Comparison of ENCODE assay signal across 8 mouse cellular contexts in genomic region chr9:28261078-28261753, GRCm38 (mm10).
A peak's percentile ranks its signal among the peaks of the same experiment; 100 is the strongest.
DNase-seq lines count a peak whose midpoint lies in the region; ATAC-seq lines count a peak whose summit lies in the region.

No protein-coding gene starts in this region.

- no peak overlapping the region for H3K27ac ChIP-seq in embryonic facial prominence, embryonic 11.5 days (replicated peaks; ENCODE audit: low read depth, low read length)
- no peak overlapping the region for H3K27ac ChIP-seq in limb, embryonic 13.5 days

- no peak overlapping the region for H3K9ac ChIP-seq in embryonic facial prominence, embryonic 11.5 days (replicated peaks; ENCODE audit: low read length)
- no peak overlapping the region for H3K9ac ChIP-seq in limb, embryonic 13.5 days

- no peaks in the 10 kb centered on the region for H3K27me3 ChIP-seq in embryonic facial prominence, embryonic 11.5 days (ENCODE audit: control insufficient read depth, insufficient read depth, low read length)
- peaks cover 38% of the 10 kb centered on the region for H3K27me3 ChIP-seq in limb, embryonic 13.5 days

- peak; percentile 76 for ATAC-seq in embryonic facial prominence, embryonic 11.5 days (replicated peaks; ENCODE audit: insufficient number of reproducible peaks, low FRiP score, low TSS enrichment, low read depth)
- peak; percentile 54 for ATAC-seq in limb, embryonic 13.5 days (ENCODE audit: low FRiP score, low read depth)

- no peak overlapping the region for H3K4me3 ChIP-seq in embryonic facial prominence, embryonic 11.5 days (ENCODE audit: low read depth, low read length)
- H3K4me3 ChIP-seq in limb, embryonic 13.5 days: no peak overlapping the region

- H3K9me3 ChIP-seq in embryonic facial prominence, embryonic 11.5 days (replicated peaks; ENCODE audit: control insufficient read depth, low read length): no peaks in the 10 kb centered on the region
- no peaks in the 10 kb centered on the region for H3K9me3 ChIP-seq in limb, embryonic 13.5 days

- no peaks in the 10 kb centered on the region for H3K4me1 ChIP-seq in embryonic facial prominence, embryonic 11.5 days (ENCODE audit: control insufficient read depth, insufficient read depth, low read length)
- no peaks in the 10 kb centered on the region for H3K4me1 ChIP-seq in limb, embryonic 13.5 days

- no peak overlapping the region for H3K4me2 ChIP-seq in embryonic facial prominence, embryonic 11.5 days (ENCODE audit: low read depth, low read length)
- H3K4me2 ChIP-seq in limb, embryonic 13.5 days (replicated peaks): no peak overlapping the region

- no peaks in the 10 kb centered on the region for H3K36me3 ChIP-seq in embryonic facial prominence, embryonic 11.5 days (replicated peaks; ENCODE audit: control insufficient read depth, insufficient read depth, low read depth, low read length)
- no peaks in the 10 kb centered on the region for H3K36me3 ChIP-seq in limb, embryonic 13.5 days

- peak; percentile 23 to 25 for DNase-seq in B cell, adult 2 months
- peak; percentile 64 for DNase-seq in adrenal gland, postnatal 25 days
- peak; percentile 85 for DNase-seq in embryonic facial prominence, embryonic 11.5 days (ENCODE audit: low spot score)
- peak; percentile 41 to 82 for DNase-seq in heart, adult 18-20 months
- peak; percentile 51 for DNase-seq in kidney, adult 9 months
- DNase-seq in neural tube, embryonic 10.5 days (ENCODE audit: extremely low spot score, low spot score): peak; percentile 80
- DNase-seq in testis, postnatal 14 days (ENCODE audit: low spot score): peak; percentile 46

- 17% methylated on average over 7 of the region's 7 CpGs for WGBS in embryonic facial prominence, embryonic 11.5 days
- 21% methylated on average over 7 of the region's 7 CpGs for WGBS in limb, embryonic 13.5 days

Comparison
In these comparisons a context has a peak if more than half of its experiments do, and no peak if none do; other contexts are left out.
1. DNase-seq: peak in every context shown above with its lines; median percentile 85 in embryonic facial prominence, embryonic 11.5 days; 80 in neural tube, embryonic 10.5 days; 64 in adrenal gland, postnatal 25 days; 62 in heart, adult 18-20 months; 51 in kidney, adult 9 months; 46 in testis, postnatal 14 days; 24 in B cell, adult 2 months.